Mouse (Mus musculus): ENCODE measurements around the gene Neu1.

Neu1 gene

GRCm38 (mm10) chr17:34972069-34972749 lies 41.2 kb downstream of the Neu1 start, which contains the start of the genes Hspa1a and Hspa1l:
Hspa1a (minus strand) TSS chr17:34972156.
Hspa1l (plus strand) TSS chr17:34972703.
- WGBS = 0% methylated on average over 33 of the region's 33 CpGs

DNA sequence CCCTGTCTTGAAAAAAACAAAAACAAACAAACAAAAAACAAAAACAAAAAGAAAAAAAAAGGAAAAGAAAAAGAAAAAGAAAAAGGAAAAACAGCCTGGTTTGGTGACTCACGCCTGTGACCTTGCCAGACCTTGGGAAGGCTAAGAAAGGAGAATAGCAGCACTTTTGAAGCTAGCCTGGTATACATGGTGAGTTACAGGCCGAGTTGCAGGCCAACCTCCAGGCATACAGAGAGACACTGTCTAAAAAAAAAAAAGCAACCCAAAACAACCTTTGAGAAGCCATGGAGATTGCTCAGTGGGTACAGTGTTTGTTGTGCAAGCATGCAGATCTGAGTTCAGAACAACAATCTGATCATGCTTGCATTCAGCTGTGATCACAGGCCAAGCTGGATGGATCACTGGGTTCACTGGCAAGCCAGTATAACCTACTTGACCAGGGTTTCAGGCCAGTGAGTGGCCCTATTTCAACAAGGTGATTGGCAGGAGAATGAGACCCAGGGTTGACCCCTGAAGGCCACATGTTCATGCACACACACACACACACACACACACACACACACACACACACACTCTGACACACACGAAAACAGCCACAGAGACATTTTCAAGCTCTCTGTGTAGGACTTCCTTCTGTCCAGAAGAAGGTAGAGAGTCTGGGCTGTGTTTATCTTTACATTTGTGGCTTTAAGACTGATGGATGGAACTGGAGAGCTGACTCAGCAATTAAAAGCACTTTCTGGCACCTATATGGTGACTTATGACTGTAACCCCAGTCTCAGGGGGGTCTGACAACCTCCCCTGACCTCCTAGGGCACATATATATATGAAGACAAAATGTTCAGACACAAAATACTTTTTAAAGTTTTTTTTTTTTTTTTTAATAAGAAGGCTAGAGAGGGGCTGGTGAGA lies 44.8 kb downstream of the Neu1 start:
- 87% methylated on average over 3 of the region's 3 CpGs for WGBS

DNA sequence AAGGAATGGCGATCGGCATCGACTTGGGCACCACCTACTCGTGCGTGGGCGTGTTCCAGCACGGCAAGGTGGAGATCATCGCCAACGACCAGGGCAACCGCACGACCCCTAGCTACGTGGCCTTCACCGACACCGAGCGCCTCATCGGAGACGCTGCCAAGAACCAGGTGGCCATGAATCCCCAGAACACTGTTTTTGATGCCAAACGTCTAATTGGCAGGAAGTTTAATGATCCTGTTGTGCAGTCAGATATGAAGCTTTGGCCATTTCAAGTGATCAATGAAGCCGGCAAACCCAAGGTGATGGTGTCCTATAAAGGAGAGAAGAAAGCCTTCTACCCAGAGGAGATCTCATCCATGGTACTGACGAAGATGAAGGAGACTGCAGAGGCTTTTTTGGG lies 45.9 kb downstream of the Neu1 start:
- 94% methylated on average over 20 of the region's 20 CpGs for WGBS

DNA sequence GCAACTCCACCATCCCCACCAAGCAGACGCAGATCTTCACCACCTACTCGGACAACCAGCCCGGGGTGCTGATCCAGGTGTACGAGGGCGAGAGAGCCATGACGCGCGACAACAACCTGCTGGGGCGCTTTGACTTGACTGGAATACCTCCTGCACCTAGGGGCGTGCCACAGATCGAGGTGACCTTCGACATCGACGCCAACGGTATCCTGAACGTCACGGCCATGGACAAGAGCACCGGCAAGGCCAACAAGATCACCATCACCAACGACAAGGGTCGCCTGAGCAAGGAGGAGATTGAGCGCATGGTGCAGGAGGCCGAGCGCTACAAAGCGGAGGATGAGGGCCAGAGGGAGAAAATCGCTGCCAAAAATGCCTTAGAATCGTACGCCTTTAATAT lies 47.2 kb downstream of the Neu1 start:
- 91% methylated on average over 27 of the region's 27 CpGs for WGBS

GRCm38 (mm10) chr17:34979631-34980030 lies 48.6 kb downstream of the Neu1 start:
- 94% methylated on average over 4 of the region's 4 CpGs for WGBS

DNA sequence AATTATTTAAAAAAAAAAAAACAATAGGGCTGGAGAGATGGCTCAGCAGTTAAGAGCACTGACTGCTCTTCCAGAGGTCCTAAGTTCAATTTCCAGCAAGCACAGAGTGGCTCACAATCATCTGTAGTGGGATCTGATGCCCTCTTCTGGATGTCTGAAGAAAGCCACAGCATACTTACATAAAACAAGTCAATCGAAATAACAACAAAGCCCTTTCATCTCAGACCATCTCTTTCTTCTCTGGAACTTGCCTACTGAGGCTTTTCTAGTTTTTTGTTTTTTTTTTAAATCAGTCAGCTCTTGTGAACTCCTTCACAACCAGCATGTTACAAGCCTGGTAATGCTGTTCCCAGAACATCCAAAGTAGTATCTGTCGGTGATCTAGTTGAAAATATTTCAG lies 49.6 kb downstream of the Neu1 start:
- WGBS = 4% methylated on average over 2 of the region's 2 CpGs

DNA sequence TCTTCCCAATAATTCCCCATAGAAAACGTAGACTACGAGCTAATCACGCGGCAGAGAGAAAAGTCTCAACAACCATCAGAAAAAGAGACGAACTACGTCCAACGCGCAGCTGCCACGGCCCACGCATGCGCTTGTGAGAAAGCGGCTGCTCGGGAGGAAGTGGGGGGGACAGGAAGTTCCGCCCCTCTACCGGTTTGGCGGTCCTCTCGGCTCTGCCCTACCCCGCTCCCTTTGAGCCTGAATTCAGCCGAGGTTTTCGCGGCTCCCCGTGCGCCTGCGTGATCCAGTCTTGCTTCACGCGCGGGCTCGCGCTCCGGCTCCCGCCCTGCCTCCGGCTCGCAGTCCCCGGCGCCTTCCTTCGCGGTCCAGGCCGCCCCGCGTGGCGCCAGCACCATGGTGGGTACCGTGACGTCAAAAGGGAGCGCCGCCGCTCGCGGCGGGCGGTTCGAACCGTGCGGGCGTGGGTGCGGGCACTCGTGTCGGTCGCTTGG lies 50.7 kb downstream of the Neu1 start, which contains the start of gene Lsm2:
Lsm2 (plus strand) TSS at position 173 of the 491 bp plus-strand sequence.
- WGBS = under 1% methylated on average over 58 of the region's 58 CpGs

- WGBS = under 1% methylated on average over 15 of the region's 15 CpGs
Measured at GRCm38 (mm10) chr17:34982328-34982727, 51.3 kb downstream of the Neu1 start.

- WGBS = 83% methylated on average over 2 of the region's 2 CpGs
Measured at GRCm38 (mm10) chr17:34984218-34984617, 53.2 kb downstream of the Neu1 start.
